Comparison of ENCODE assay signal across 20 mouse cellular contexts in genomic region chr1:77539945-77540344, GRCm38 (mm10). TPM values are rescaled to one million over a fixed set of nuclear protein-coding genes. Genes with fewer than 3 reads are reported as not detected.
DNase-seq lines count a peak whose midpoint lies in the region; ATAC-seq and TF ChIP-seq lines count a peak whose summit lies in the region.
"Had no signal": no experiment of that assay in that cellular context is flagged by ENCODE, and none has a peak within 500 bp of the region (broad histone marks: within the 10 kb centered on the region; RNA-seq: fewer than 3 reads in every experiment).

No protein-coding gene starts in this region.

- peaks cover 25% of the 10 kb centered on the region for H3K4me1 ChIP-seq in forebrain, embryonic 10.5 days
- peaks cover 5% of the 10 kb centered on the region; the same call in 1 of the 2 replicates for H3K4me1 ChIP-seq in forebrain, embryonic 11.5 days (replicated peaks; ENCODE audit: control insufficient read depth, insufficient read depth, low read length)
- peaks cover 6% of the 10 kb centered on the region; the same call in 1 of the 2 replicates for H3K4me1 ChIP-seq in neural tube, embryonic 11.5 days (ENCODE audit: control insufficient read depth, insufficient read depth, low read length)
- no peaks in the 10 kb centered on the region for H3K4me1 ChIP-seq in neural tube, embryonic 15.5 days
- H3K4me1 ChIP-seq: embryonic facial prominence, embryonic 13.5 days; heart, embryonic 13.5 days had no signal

- H3K4me2 ChIP-seq in forebrain, embryonic 11.5 days (ENCODE audit: low read depth, low read length, severe bottlenecking), result no peak overlapping the region
- no peak overlapping the region for H3K4me2 ChIP-seq in neural tube, embryonic 11.5 days (ENCODE audit: low read depth)
- no peak overlapping the region for H3K4me2 ChIP-seq in neural tube, embryonic 15.5 days
- H3K4me2 ChIP-seq: embryonic facial prominence, embryonic 13.5 days; heart, embryonic 13.5 days had no signal

- H3K9ac ChIP-seq in forebrain, embryonic 11.5 days (ENCODE audit: low read length), result no peak overlapping the region
- H3K9ac ChIP-seq in neural tube, embryonic 11.5 days (ENCODE audit: low read length), result no peak overlapping the region
- no peak overlapping the region for H3K9ac ChIP-seq in neural tube, embryonic 15.5 days (replicated peaks)
- H3K9ac ChIP-seq: embryonic facial prominence, embryonic 13.5 days; heart, embryonic 13.5 days had no signal

- no peak overlapping the region for H3K4me3 ChIP-seq in forebrain, embryonic 10.5 days
- no peak overlapping the region for H3K4me3 ChIP-seq in forebrain, embryonic 11.5 days (ENCODE audit: low read depth, low read length)
- no peak overlapping the region for H3K4me3 ChIP-seq in layer of hippocampus, adult 2 months
- no peak overlapping the region for H3K4me3 ChIP-seq in neural tube, embryonic 11.5 days (ENCODE audit: low read depth, low read length)
- H3K4me3 ChIP-seq in neural tube, embryonic 15.5 days (replicated peaks), result no peak overlapping the region
- H3K4me3 ChIP-seq: embryonic facial prominence, embryonic 13.5 days; heart, embryonic 13.5 days had no signal

- no peak for DNase-seq in forebrain, embryonic 10.5 days (ENCODE audit: extremely low spot score, low spot score)
- DNase-seq in forebrain, embryonic 11.5 days (ENCODE audit: low spot score), result no peak
- DNase-seq in layer of hippocampus, adult 2 months (ENCODE audit: low spot score in 2 of 2), result no peak
- DNase-seq in layer of hippocampus, adult 9-11 months, result no peak
- peak; percentile 25 for DNase-seq in neural tube, embryonic 11.5 days (ENCODE audit: low spot score)
- peak; percentile 48 for DNase-seq in retina, postnatal 1 day
- no peak for DNase-seq in thymus, postnatal 0 days (ENCODE audit: low spot score)
- DNase-seq: adrenal gland, adult 2 months; adrenal gland, postnatal 25 days; cerebellum, adult 2 months; cerebellum, postnatal 14 days; gastrocnemius, postnatal 36 days; heart, adult 11 months; heart, postnatal 36 days had no signal

- peak overlapping the region; percentile 44; the same call in 1 of the 2 replicates for H3K27ac ChIP-seq in forebrain, embryonic 10.5 days
- H3K27ac ChIP-seq in forebrain, embryonic 11.5 days (ENCODE audit: low read depth, low read length), result no peak overlapping the region
- peak overlapping the region; percentile 15; the same call in 1 of the 2 replicates for H3K27ac ChIP-seq in layer of hippocampus, adult 2 months
- no peak overlapping the region for H3K27ac ChIP-seq in neural tube, embryonic 11.5 days (ENCODE audit: low read depth, low read length)
- no peak overlapping the region for H3K27ac ChIP-seq in neural tube, embryonic 15.5 days (replicated peaks)
- H3K27ac ChIP-seq: embryonic facial prominence, embryonic 13.5 days; heart, embryonic 13.5 days had no signal

- TF ChIP-seq CTCF in layer of hippocampus, adult 2 months (conservative IDR thresholded peaks at IDR 0.05), result no peak

- ATAC-seq in forebrain, embryonic 11.5 days (replicated peaks; ENCODE audit: low FRiP score), result no peak; the same call in 1 of the 2 replicates
- no peak for ATAC-seq in neural tube, embryonic 11.5 days (ENCODE audit: insufficient read depth, low FRiP score, low TSS enrichment)
- no peak for ATAC-seq in neural tube, embryonic 15.5 days (ENCODE audit: low FRiP score)
- ATAC-seq: forebrain, embryonic 14.5 days; intestine, embryonic 16.5 days had no signal

- no peaks in the 10 kb centered on the region for H3K36me3 ChIP-seq in forebrain, embryonic 10.5 days (replicated peaks)
- H3K36me3 ChIP-seq in forebrain, embryonic 11.5 days (ENCODE audit: control insufficient read depth, insufficient read depth, low read length), result no peaks in the 10 kb centered on the region
- H3K36me3 ChIP-seq in neural tube, embryonic 11.5 days (ENCODE audit: control insufficient read depth, insufficient read depth, low read length), result no peaks in the 10 kb centered on the region
- no peaks in the 10 kb centered on the region for H3K36me3 ChIP-seq in neural tube, embryonic 15.5 days
- H3K36me3 ChIP-seq: embryonic facial prominence, embryonic 13.5 days; heart, embryonic 13.5 days had no signal

- 78% methylated on average over 12 of the region's 12 CpGs for WGBS in forebrain, embryonic 10.5 days
- WGBS in forebrain, embryonic 11.5 days, result 80% methylated on average over 12 of the region's 12 CpGs
- 69% methylated on average over 12 of the region's 12 CpGs for WGBS in neural tube, embryonic 11.5 days
- 59% methylated on average over 12 of the region's 12 CpGs for WGBS in neural tube, embryonic 15.5 days

- H3K9me3 ChIP-seq in forebrain, embryonic 10.5 days, result no peaks in the 10 kb centered on the region
- no peaks in the 10 kb centered on the region for H3K9me3 ChIP-seq in forebrain, embryonic 11.5 days (ENCODE audit: control insufficient read depth, low read length)
- no peaks in the 10 kb centered on the region for H3K9me3 ChIP-seq in neural tube, embryonic 11.5 days (ENCODE audit: control insufficient read depth, low read length)
- H3K9me3 ChIP-seq in neural tube, embryonic 15.5 days (replicated peaks), result no peaks in the 10 kb centered on the region
- H3K9me3 ChIP-seq: embryonic facial prominence, embryonic 13.5 days; heart, embryonic 13.5 days had no signal

- H3K27me3 ChIP-seq in forebrain, embryonic 10.5 days (ENCODE audit: poor library complexity, severe bottlenecking), result no peaks in the 10 kb centered on the region
- no peaks in the 10 kb centered on the region for H3K27me3 ChIP-seq in forebrain, embryonic 11.5 days (ENCODE audit: control insufficient read depth, insufficient read depth, low read length)
- H3K27me3 ChIP-seq in neural tube, embryonic 11.5 days (ENCODE audit: control insufficient read depth, insufficient read depth, low read length), result no peaks in the 10 kb centered on the region
- no peaks in the 10 kb centered on the region for H3K27me3 ChIP-seq in neural tube, embryonic 15.5 days (replicated peaks)
- H3K27me3 ChIP-seq: CH12.LX; embryonic facial prominence, embryonic 13.5 days; heart, embryonic 13.5 days had no signal

RNA-seq across cellular contexts. Expression of gene Epha4, which starts 25.1 kb away (rescaled TPM):
- 22.9 and 25.9 TPM in 2 replicates for polyA plus RNA-seq in forebrain, embryonic 10.5 days (2016; fragmentation: Nextera tagmentation; extraction: Ambion mirVana)
- polyA plus RNA-seq in forebrain, embryonic 11.5 days (2014; fragmentation: Nextera tagmentation; extraction: Ambion mirVana), result 38.4 and 42.9 TPM in 2 replicates
- 100 to 1,000 TPM; 334 to 340 TPM for total RNA-seq in layer of hippocampus, adult 2 months (2021)
- 23.1 and 26.6 TPM in 2 replicates for polyA plus RNA-seq in neural tube, embryonic 11.5 days (2014; fragmentation: Nextera tagmentation; extraction: Ambion mirVana)
- polyA plus RNA-seq in neural tube, embryonic 15.5 days (2015; fragmentation: Nextera tagmentation; extraction: Ambion mirVana), result 27.9 and 36.8 TPM in 2 replicates
- polyA plus RNA-seq in thymus, postnatal 0 days (2015; fragmentation: Nextera tagmentation; extraction: Ambion mirVana), result 1.1 TPM in 2 replicates

Comparison
In these comparisons a context has a peak if more than half of its experiments do, and no peak if none do; other contexts are left out.
1. H3K27ac ChIP-seq: peak in forebrain, embryonic 10.5 days (single experiment) and layer of hippocampus, adult 2 months (single experiment); none in forebrain, embryonic 11.5 days (single experiment), neural tube, embryonic 11.5 days (single experiment) and neural tube, embryonic 15.5 days (single experiment).
2. DNase-seq: peak in neural tube, embryonic 11.5 days (single experiment) and retina, postnatal 1 day (single experiment); none in forebrain, embryonic 10.5 days (single experiment), forebrain, embryonic 11.5 days (single experiment), layer of hippocampus, adult 2 months (0 of 2), layer of hippocampus, adult 9-11 months (single experiment) and thymus, postnatal 0 days (single experiment).
3. RNA of gene Epha4, which starts 25.1 kb away (polyA plus RNA-seq): 38.4 to 42.9 TPM in forebrain, embryonic 11.5 days, 27.9 to 36.8 TPM in neural tube, embryonic 15.5 days, 23.1 to 26.6 TPM in neural tube, embryonic 11.5 days and 22.9 to 25.9 TPM in forebrain, embryonic 10.5 days; 1.1 TPM in thymus, postnatal 0 days; every median in the first group is over 10 times any median in the second.